Mouse (Mus musculus): ENCODE measurements at regions not wholly inside any gene's neighbourhood (a gene's known extent, or its start where the extent isn't known, plus 50 kb on each side); places are given as distances from the start of the nearest gene placed in this dataset.
A peak's percentile ranks its signal among the peaks of the same experiment; 100 is the strongest.

DNA sequence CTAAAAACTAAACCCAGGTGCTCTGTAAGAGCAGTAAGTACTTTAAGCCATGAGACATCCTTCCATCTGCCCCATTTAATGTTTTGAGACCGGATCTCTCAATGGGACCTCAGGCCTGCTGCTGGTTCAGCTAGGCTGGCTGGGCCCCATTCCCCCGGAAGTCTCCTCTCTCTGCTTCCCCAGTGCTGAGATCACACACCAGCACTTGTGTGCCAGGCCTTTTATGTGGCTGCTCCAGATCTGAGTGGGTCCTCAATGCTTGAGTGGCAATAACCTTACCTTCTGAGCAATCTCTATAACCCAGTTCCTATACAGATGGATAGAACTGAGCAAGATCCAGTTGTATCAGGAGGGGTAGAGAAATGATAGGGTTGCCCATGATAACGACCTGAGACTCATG lies 118.9 kb upstream of the Tgfbr2 start:
- H3K36me3 ChIP-seq (ENCODE audit: control insufficient read depth, insufficient read depth, low read length), result no peaks in the 10 kb centered on the region
- no peak overlapping the region for H3K4me3 ChIP-seq (ENCODE audit: extremely low read depth, insufficient read depth, insufficient read length)
- peak; percentile 23 to 48 for DNase-seq (ENCODE audit: low read depth in 1 of 2, low spot score in 2 of 2)
- H3K4me1 ChIP-seq (ENCODE audit: control insufficient read depth, insufficient read depth, insufficient read length), result peaks cover 5% of the 10 kb centered on the region; the same call in 1 of the 2 replicates
- WGBS, result 48% methylated on average over 3 of the region's 3 CpGs
- TF ChIP-seq CTCF (IDR thresholded peaks at IDR 0.05; ENCODE audit: extremely low read depth, insufficient read depth, insufficient read length, insufficient replicate concordance) (no peak), POLR2A (IDR thresholded peaks at IDR 0.05; ENCODE audit: low read depth, low read length) (no peak)
- peak overlapping the region; percentile 33; the same call in 1 of the 2 replicates for H3K27ac ChIP-seq (ENCODE audit: insufficient read depth, low read length)
- H3K27me3 ChIP-seq (ENCODE audit: control insufficient read depth, insufficient read depth, low read length), result no peaks in the 10 kb centered on the region

DNA sequence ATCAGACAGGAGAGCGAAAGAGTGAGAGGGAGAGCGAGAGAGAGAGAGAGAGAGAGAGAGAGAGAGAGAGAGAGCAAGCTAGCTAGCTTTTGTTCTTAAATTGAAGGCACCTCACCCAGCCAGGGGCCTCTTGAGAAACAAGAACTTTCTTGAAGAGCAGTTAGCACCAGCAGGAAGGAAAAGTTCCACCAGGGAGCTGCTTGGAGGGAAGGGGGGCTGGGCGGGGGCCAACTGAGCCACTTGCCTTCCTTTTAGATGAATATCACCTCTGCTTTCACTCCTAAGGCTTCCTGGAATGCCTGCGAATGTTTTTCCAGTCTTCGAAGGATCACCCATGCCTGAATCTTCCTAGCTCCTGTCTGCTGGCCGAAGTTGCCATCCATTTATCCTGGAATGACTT lies 118.0 kb upstream of the Tgfbr2 start:
- no peak overlapping the region for H3K4me3 ChIP-seq (ENCODE audit: extremely low read depth, insufficient read depth, insufficient read length)
- H3K4me1 ChIP-seq (ENCODE audit: control insufficient read depth, insufficient read depth, insufficient read length), result peaks cover 5% of the 10 kb centered on the region; the same call in 1 of the 2 replicates
- 66% methylated on average over 6 of the region's 6 CpGs for WGBS
- no peaks in the 10 kb centered on the region for H3K27me3 ChIP-seq (ENCODE audit: control insufficient read depth, insufficient read depth, low read length)
- DNase-seq (ENCODE audit: low read depth in 1 of 2, low spot score in 2 of 2), result no peak
- no peak overlapping the region for H3K27ac ChIP-seq (ENCODE audit: insufficient read depth, low read length)
- no peak for TF ChIP-seq POLR2A (IDR thresholded peaks at IDR 0.05; ENCODE audit: low read depth, low read length)
- TF ChIP-seq CTCF (IDR thresholded peaks at IDR 0.05; ENCODE audit: extremely low read depth, insufficient read depth, insufficient read length, insufficient replicate concordance), result no peak
- no peaks in the 10 kb centered on the region for H3K36me3 ChIP-seq (ENCODE audit: control insufficient read depth, insufficient read depth, low read length)

DNA sequence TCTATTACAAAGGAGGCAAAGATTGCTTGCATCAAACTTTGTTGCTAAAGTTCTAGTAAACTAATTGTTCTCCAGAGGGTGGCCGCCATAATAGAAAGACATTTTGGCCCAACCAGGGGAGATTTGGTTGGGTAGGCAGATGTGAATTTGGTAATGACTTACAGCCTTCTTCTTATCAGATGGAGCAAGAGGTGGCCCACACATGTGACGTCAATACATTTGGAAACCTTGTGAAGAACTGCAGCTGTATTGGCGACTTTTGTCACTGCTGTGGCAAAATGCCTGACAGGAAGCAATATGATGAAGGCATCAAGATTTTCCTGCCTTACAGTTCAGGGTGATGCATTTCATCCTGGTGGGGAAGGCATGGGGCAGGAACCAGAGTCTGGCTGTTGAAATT lies 116.5 kb upstream of the Tgfbr2 start:
- no peak for TF ChIP-seq POLR2A (IDR thresholded peaks at IDR 0.05; ENCODE audit: low read depth, low read length)
- TF ChIP-seq CTCF (IDR thresholded peaks at IDR 0.05; ENCODE audit: extremely low read depth, insufficient read depth, insufficient read length, insufficient replicate concordance), result no peak
- H3K4me3 ChIP-seq (ENCODE audit: extremely low read depth, insufficient read depth, insufficient read length), result no peak overlapping the region
- no peak for DNase-seq (ENCODE audit: low read depth in 1 of 2, low spot score in 2 of 2)
- no peaks in the 10 kb centered on the region for H3K27me3 ChIP-seq (ENCODE audit: control insufficient read depth, insufficient read depth, low read length)
- peaks cover 5% of the 10 kb centered on the region; the same call in 1 of the 2 replicates for H3K4me1 ChIP-seq (ENCODE audit: control insufficient read depth, insufficient read depth, insufficient read length)
- no peak overlapping the region for H3K27ac ChIP-seq (ENCODE audit: insufficient read depth, low read length)
- no peaks in the 10 kb centered on the region for H3K36me3 ChIP-seq (ENCODE audit: control insufficient read depth, insufficient read depth, low read length)
- WGBS, result 85% methylated on average over 3 of the region's 3 CpGs

DNA sequence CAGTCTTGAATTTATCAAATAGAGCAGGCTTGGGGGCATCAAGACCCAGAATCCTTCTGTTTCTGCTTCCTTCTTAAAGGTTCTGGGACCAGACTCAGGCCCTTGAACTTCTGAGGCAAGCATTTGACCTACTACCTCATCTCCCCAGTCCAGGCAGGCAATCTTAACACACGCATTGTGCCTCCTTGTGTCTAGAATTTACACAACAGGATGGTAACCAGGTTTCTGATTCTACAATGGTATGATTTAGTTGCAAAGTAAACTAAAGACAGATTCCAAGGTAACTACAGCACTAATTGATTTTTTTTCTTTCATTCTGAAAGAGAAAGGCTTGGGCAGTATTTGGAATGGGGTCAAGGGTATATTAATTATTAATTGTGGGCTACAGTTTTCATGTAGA lies 115.7 kb upstream of the Tgfbr2 start:
- Histone ChIP-seq H3K27ac (ENCODE audit: insufficient read depth, low read length) (no peak overlapping the region), H3K27me3 (ENCODE audit: control insufficient read depth, insufficient read depth, low read length) (no peaks in the 10 kb centered on the region), H3K36me3 (ENCODE audit: control insufficient read depth, insufficient read depth, low read length) (no peaks in the 10 kb centered on the region), H3K4me1 (ENCODE audit: control insufficient read depth, insufficient read depth, insufficient read length) (peaks cover 5% of the 10 kb centered on the region; the same call in 1 of the 2 replicates), H3K4me3 (ENCODE audit: extremely low read depth, insufficient read depth, insufficient read length) (no peak overlapping the region)
- no peak for DNase-seq (ENCODE audit: low read depth in 1 of 2, low spot score in 2 of 2)
- 94% methylated on average over 1 of the region's 1 CpGs for WGBS
- TF ChIP-seq POLR2A (IDR thresholded peaks at IDR 0.05; ENCODE audit: low read depth, low read length) (no peak), CTCF (IDR thresholded peaks at IDR 0.05; ENCODE audit: extremely low read depth, insufficient read depth, insufficient read length, insufficient replicate concordance) (no peak)

DNA sequence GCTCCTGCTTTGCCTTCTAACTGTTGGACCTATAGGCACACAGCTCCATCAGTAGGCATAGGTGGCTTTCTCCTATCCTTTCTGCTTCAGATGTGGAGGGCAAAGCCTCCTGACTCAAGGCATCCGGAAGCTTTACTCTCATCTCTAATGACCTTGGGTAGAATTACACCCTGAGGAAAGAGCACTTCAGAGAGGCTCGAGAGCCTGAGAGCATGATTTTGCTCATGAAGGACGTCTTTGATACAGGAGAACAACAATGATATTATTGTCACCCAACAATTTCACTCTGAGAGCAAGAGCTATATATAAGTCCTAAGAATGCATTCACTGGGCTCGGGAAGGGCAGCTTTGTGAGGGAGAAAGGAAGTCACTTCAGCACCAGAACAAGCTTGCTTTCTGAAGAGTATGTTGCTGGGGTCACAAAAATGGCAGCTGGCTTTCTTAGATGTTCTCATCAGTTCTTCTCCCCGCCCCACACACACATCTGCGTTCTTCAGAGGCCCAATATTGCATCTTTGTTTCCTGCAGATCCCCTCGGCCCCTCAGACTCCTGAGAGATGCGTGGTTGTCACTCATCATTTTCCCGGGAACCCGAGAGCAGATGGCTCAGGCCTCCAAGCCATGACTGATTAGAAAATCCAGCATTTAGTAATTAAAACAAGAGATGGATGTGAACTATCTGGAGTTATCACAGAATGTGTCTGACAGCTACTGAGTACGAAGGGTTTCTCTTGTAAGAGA lies 110.7 kb upstream of the Tgfbr2 start:
- no peak for DNase-seq (ENCODE audit: low read depth in 1 of 2, low spot score in 2 of 2)
- H3K4me3 ChIP-seq (ENCODE audit: extremely low read depth, insufficient read depth, insufficient read length), result no peak overlapping the region
- no peaks in the 10 kb centered on the region; the same call in 1 of the 2 replicates for H3K4me1 ChIP-seq (ENCODE audit: control insufficient read depth, insufficient read depth, insufficient read length)
- WGBS, result 91% methylated on average over 11 of the region's 11 CpGs
- H3K27ac ChIP-seq (ENCODE audit: insufficient read depth, low read length), result no peak overlapping the region
- H3K36me3 ChIP-seq (ENCODE audit: control insufficient read depth, insufficient read depth, low read length), result no peaks in the 10 kb centered on the region
- H3K27me3 ChIP-seq (ENCODE audit: control insufficient read depth, insufficient read depth, low read length), result no peaks in the 10 kb centered on the region
- TF ChIP-seq POLR2A (IDR thresholded peaks at IDR 0.05; ENCODE audit: low read depth, low read length) (no peak), CTCF (IDR thresholded peaks at IDR 0.05; ENCODE audit: extremely low read depth, insufficient read depth, insufficient read length, insufficient replicate concordance) (no peak)

DNA sequence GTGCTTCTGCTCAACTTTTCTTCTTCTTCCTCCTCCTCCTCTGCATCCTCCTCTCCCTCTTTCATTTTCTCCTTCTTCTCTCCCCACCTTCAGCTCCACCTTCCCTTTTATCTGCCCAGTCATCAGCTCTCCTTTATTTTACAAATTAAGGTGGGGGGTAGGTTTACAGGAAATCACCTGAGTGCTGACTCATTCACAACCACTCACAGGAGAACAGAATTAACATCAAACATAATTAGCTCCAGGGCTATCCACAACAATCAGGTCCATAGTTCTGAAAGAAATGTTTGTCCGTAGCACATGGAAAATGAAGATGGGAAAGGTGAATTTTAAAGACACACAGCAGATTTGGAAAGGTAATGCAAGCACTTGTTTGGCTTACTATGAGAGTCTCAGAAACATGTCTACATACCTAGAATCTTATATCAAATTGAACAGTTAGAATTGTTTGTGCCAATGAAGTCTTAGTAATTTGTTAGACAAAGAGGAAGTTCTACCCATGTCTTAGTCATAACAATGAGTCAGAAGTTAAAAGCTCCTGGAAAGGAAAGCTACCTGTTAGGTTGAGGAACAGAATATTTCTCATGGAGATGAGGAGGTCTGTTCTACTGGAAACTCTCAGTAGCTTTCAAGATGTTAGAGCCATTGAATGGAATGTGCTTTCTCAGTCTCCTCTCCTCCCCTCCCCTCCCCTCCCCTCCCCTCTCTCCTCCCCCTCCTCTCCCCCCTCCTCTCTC lies 108.8 kb upstream of the Tgfbr2 start:
- TF ChIP-seq POLR2A (IDR thresholded peaks at IDR 0.05; ENCODE audit: low read depth, low read length) (no peak), CTCF (IDR thresholded peaks at IDR 0.05; ENCODE audit: extremely low read depth, insufficient read depth, insufficient read length, insufficient replicate concordance) (no peak)
- 90% methylated on average over 1 of the region's 1 CpGs for WGBS
- no peak overlapping the region for H3K27ac ChIP-seq (ENCODE audit: insufficient read depth, low read length)
- no peaks in the 10 kb centered on the region for H3K36me3 ChIP-seq (ENCODE audit: control insufficient read depth, insufficient read depth, low read length)
- no peak overlapping the region for H3K4me3 ChIP-seq (ENCODE audit: extremely low read depth, insufficient read depth, insufficient read length)
- DNase-seq (ENCODE audit: low read depth in 1 of 2, low spot score in 2 of 2), result no peak
- H3K27me3 ChIP-seq (ENCODE audit: control insufficient read depth, insufficient read depth, low read length), result no peaks in the 10 kb centered on the region
- no peaks in the 10 kb centered on the region; the same call in 1 of the 2 replicates for H3K4me1 ChIP-seq (ENCODE audit: control insufficient read depth, insufficient read depth, insufficient read length)

Measured in spleen, adult 2 months (tissue).